Mouse (Mus musculus) embryonic facial prominence, embryonic 11.5 days (tissue): ENCODE measurements around the gene Ahdc1. TPM values are rescaled to one million over a fixed set of nuclear protein-coding genes. Genes with fewer than 3 reads are reported as not detected.

ENCODE experiments used
- ATAC-seq: fragments of 200-750 bp; cut with Nextera tagmentation; replicated peaks from 2 replicates; pipeline ENCODE4 v1.8.0; 2017; ENCODE audit warnings: low read depth; ENCODE audit not compliant: insufficient number of reproducible peaks, low FRiP score, low TSS enrichment
- DNase-seq: peaks from one replicate; pipeline ENCODE4 v3.0.0-alpha.2; 2015; ENCODE audit warnings: low spot score
- H3K27ac ChIP-seq: fragments of 300-500 bp; sonication (generic); replicated peaks from 2 replicates; pipeline ENCODE4 v1.5.1; 2014; ENCODE audit warnings: mild to moderate bottlenecking, low read depth, low read length, control low read depth
- H3K27me3 ChIP-seq: fragments of 300-500 bp; sonication (generic); 2 replicates; pipeline ENCODE4 v1.6.1; 2014; ENCODE audit warnings: mild to moderate bottlenecking, low read length, moderate library complexity, mixed read lengths; ENCODE audit not compliant: control insufficient read depth, insufficient read depth
- H3K36me3 ChIP-seq: fragments of 300-500 bp; sonication (generic); replicated peaks from 2 replicates; pipeline ENCODE4 v1.6.1; 2014; ENCODE audit warnings: low read depth, mild to moderate bottlenecking, low read length, moderate library complexity, mixed read lengths; ENCODE audit not compliant: control insufficient read depth, insufficient read depth
- H3K4me1 ChIP-seq: fragments of 300-500 bp; sonication (generic); 2 replicates; pipeline ENCODE4 v1.6.1; 2014; ENCODE audit warnings: low read length, mixed read lengths; ENCODE audit not compliant: control insufficient read depth, insufficient read depth
- H3K4me2 ChIP-seq: fragments of 300-500 bp; sonication (generic); 2 replicates; pipeline ENCODE4 v1.6.1; 2014; ENCODE audit warnings: low read depth, mild to moderate bottlenecking, control low read depth, low read length, moderate library complexity
- H3K4me3 ChIP-seq: fragments of 300-500 bp; sonication (generic); 2 replicates; pipeline ENCODE4 v1.5.1; 2014; ENCODE audit warnings: low read depth, low read length, control low read depth
- H3K9ac ChIP-seq: fragments of 300-500 bp; sonication (generic); replicated peaks from 2 replicates; pipeline ENCODE4 v1.6.1; 2014; ENCODE audit warnings: mild to moderate bottlenecking, control low read depth, low read length
- H3K9me3 ChIP-seq: fragments of 300-500 bp; sonication (generic); replicated peaks from 2 replicates; pipeline ENCODE4 v1.6.1; 2016; ENCODE audit warnings: mild to moderate bottlenecking, low read length, inconsistent platforms, mixed read lengths; ENCODE audit not compliant: control insufficient read depth
- WGBS: fragments of 180-500 bp; shearing (Covaris S2); extraction: QIAGEN DNeasy Blood & Tissue Kit; methylation state at CpG from one replicate; pipeline ENCODE4 v1.1.7; 2014; 5-methylcytosine and 5-hydroxymethylcytosine counted together
- polyA plus RNA-seq: library from polyadenylated mRNA; unstranded; fragments of >200 nt; fragmentation: Nextera tagmentation; extraction: Ambion mirVana; gene quantifications from 2 replicates; pipeline ENCODE4 v1.2.1, GENCODE M21; 2014

Ahdc1 gene
- polyA plus RNA-seq, 1 experiment from 2014 or later: 6.6 TPM

- ATAC-seq (no peak), DNase-seq (no peak)
- Histone ChIP-seq H3K27ac (peak overlapping the region; percentile 91; the same call in 1 of the 2 replicates), H3K27me3 (no peaks in the 10 kb centered on the region), H3K4me2 (peak overlapping the region; percentile 94), H3K36me3 (no peaks in the 10 kb centered on the region), H3K4me3 (peak overlapping the region; percentile 97), H3K9ac (no peak overlapping the region), H3K4me1 (peaks cover 13% of the 10 kb centered on the region), H3K9me3 (no peaks in the 10 kb centered on the region)
- 1% methylated on average over 17 of the region's 17 CpGs for WGBS
Observed at GRCm38 (mm10) chr4:133010611-133011010, 449 bp upstream of the Ahdc1 start.

GRCm38 (mm10) chr4:133011821-133012775, 1.0 kb downstream of the Ahdc1 start:
- Histone ChIP-seq H3K9me3 (no peaks in the 10 kb centered on the region), H3K9ac (peak overlapping the region; percentile 98), H3K36me3 (no peaks in the 10 kb centered on the region), H3K27ac (peak overlapping the region; percentile 91), H3K4me3 (peak overlapping the region; percentile 97), H3K4me2 (peak overlapping the region; percentile 94), H3K4me1 (peaks cover 27% of the 10 kb centered on the region), H3K27me3 (no peaks in the 10 kb centered on the region)
- WGBS: under 1% methylated on average over 67 of the region's 84 CpGs
- ATAC-seq (no peak), DNase-seq (peak; percentile 78)

- ATAC-seq (no peak), DNase-seq (no peak)
- Histone ChIP-seq H3K4me2 (peak overlapping the region; percentile 94), H3K27me3 (no peaks in the 10 kb centered on the region), H3K27ac (peak overlapping the region; percentile 91), H3K4me3 (peak overlapping the region; percentile 97), H3K9ac (peak overlapping the region; percentile 98), H3K4me1 (peaks cover 30% of the 10 kb centered on the region), H3K36me3 (no peaks in the 10 kb centered on the region), H3K9me3 (no peaks in the 10 kb centered on the region)
- 0% methylated on average over 15 of the region's 17 CpGs for WGBS
Observed at GRCm38 (mm10) chr4:133012776-133013265, 1.8 kb downstream of the Ahdc1 start.

DNA sequence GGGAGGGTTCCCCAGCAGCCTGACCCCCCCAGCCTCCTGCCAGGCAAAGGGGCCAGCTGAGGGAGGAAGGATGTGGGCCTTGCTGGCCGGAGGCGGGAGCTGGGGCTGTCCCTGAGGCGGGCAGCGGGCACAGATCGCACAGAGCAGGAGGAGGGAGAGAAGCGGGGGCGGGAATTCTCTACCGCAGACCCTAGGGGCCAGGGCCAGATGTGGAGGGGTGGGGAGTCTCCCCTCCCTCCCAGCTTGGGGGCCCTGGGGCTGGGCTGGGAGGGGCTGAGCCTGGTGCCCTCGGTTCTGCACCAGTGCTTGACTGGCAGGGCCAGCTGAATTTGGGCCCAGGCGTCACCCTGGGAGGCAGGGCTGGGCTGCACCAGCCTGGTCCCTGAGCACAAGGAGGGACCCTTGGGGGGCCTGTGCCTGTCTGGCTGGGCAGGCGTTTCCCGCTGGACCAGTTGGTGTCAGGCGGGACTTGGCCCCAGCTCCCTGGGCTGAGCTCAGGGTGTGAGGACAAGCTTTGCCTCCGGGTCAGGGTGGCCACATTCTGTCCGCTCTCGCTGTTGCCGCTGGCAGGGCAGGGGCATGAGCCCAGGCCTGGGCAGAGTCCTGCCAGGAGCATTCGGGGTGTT, 2.3 kb downstream of the Ahdc1 start:
- Histone ChIP-seq H3K9me3 (no peaks in the 10 kb centered on the region), H3K4me2 (peak overlapping the region; percentile 94), H3K27me3 (no peaks in the 10 kb centered on the region), H3K4me3 (peak overlapping the region; percentile 97), H3K4me1 (peaks cover 26% of the 10 kb centered on the region), H3K9ac (peak overlapping the region; percentile 98), H3K36me3 (no peaks in the 10 kb centered on the region), H3K27ac (peak overlapping the region; percentile 91)
- WGBS: 3% methylated on average over 15 of the region's 18 CpGs
- peak; percentile 31 for ATAC-seq
- DNase-seq: no peak

DNA sequence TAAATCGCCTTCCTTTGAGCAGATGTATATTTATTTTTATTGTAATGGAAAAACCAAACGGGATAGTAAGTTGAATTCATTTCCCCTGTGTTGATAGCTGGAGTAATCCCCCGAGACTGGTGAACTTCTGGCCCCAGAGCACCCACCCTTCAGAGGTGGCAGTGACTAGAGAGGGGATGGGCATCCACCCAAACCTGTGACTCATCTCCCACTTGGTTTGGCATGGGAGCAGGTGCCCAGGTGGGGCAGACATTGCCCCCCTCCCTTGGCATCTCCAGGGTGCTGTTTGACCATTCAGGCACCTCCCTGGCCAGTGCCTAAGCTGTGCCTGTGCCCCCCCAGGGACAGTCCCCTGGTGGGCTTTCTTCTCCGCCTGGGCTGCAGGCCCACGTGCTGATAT, 3.0 kb downstream of the Ahdc1 start:
- DNase-seq (no peak), ATAC-seq (no peak)
- Histone ChIP-seq H3K9me3 (no peaks in the 10 kb centered on the region), H3K36me3 (no peaks in the 10 kb centered on the region), H3K9ac (no peak overlapping the region; the same call in 1 of the 2 replicates), H3K4me3 (peak overlapping the region; percentile 97), H3K4me1 (peaks cover 26% of the 10 kb centered on the region), H3K27ac (0 out of 2 replicates have a peak overlapping the region, but pooled peaks have one; percentile 20), H3K27me3 (no peaks in the 10 kb centered on the region), H3K4me2 (peak overlapping the region; percentile 94)
- 23% methylated on average over 5 of the region's 5 CpGs for WGBS

- Histone ChIP-seq H3K27ac (no peak overlapping the region), H3K4me2 (peak overlapping the region; percentile 16; the same call in 1 of the 2 replicates), H3K9me3 (no peaks in the 10 kb centered on the region), H3K9ac (peak overlapping the region; percentile 4; the same call in 1 of the 2 replicates), H3K4me1 (peaks cover 26% of the 10 kb centered on the region), H3K36me3 (no peaks in the 10 kb centered on the region), H3K27me3 (no peaks in the 10 kb centered on the region), H3K4me3 (no peak overlapping the region)
- ATAC-seq (no peak), DNase-seq (no peak)
- WGBS: 22% methylated on average over 10 of the region's 10 CpGs
Observed at GRCm38 (mm10) chr4:133014896-133015709, 4.0 kb downstream of the Ahdc1 start.

- peak overlapping the region; percentile 13; the same call in 1 of the 2 replicates for H3K4me2 ChIP-seq
- H3K9ac ChIP-seq: peak overlapping the region; percentile 32
- H3K4me1 ChIP-seq: peaks cover 30% of the 10 kb centered on the region
Observed at GRCm38 (mm10) chr4:133015710-133016651, 4.9 kb downstream of the Ahdc1 start.

More at GRCm38 (mm10) chr4:133015710-133016651, 4.9 kb downstream of the Ahdc1 start:
- Histone ChIP-seq H3K36me3 (no peaks in the 10 kb centered on the region), H3K4me3 (no peak overlapping the region), H3K9me3 (no peaks in the 10 kb centered on the region), H3K27ac (peak overlapping the region; percentile 28; the same call in 1 of the 2 replicates), H3K27me3 (no peaks in the 10 kb centered on the region)
- no peak for DNase-seq
- 24% methylated on average over 9 of the region's 9 CpGs for whole genome bisulfite sequencing
- ATAC-seq: no peak
